Mouse (Mus musculus): Measurements from ENCODE around the gene Cd300c. TPM values are rescaled to one million over a fixed set of nuclear protein-coding genes. Genes with fewer than 3 reads are reported as not detected.

Cd300c gene
- total RNA-seq, 2 experiments from 2014 or later, result not detected

GRCm38 (mm10) chr11:114907567-114907966 lies 61.4 kb downstream of the Cd300c start:
- DNase-seq (ENCODE audit: extremely low spot score in 1 of 2, low spot score in 2 of 2), result no peak
- intact Hi-C loops (cut with DNase I), result no loop called here

Other genes starting within 250 kb of the Cd300c start
- 1 to 10 TPM in 1 of 2 experiments, under 1 TPM in 1; 0.59 to 1.0 TPM for gene Dnaic2, start 241.7 kb downstream of the Cd300c start, total RNA-seq (2021)
- 1 to 10 TPM; 4.0 to 8.7 TPM for gene Kif19a, start 203.8 kb downstream of the Cd300c start, total RNA-seq (2021)
- gene Btbd17, start 173.2 kb downstream of the Cd300c start, total RNA-seq (2021), result 10 to 100 TPM; 22.6 to 26.4 TPM
- not detected for gene Gpr142, start 170.2 kb downstream of the Cd300c start, total RNA-seq (2021)
- 1 to 10 TPM; 4.1 to 4.4 TPM for gene Gprc5c, start 118.0 kb downstream of the Cd300c start, total RNA-seq (2021)
- gene Cd300a, start 79.1 kb downstream of the Cd300c start, total RNA-seq (2021), result under 1 TPM; 0.43 to 0.58 TPM
- not detected for gene Cd300lb, start 34.8 kb downstream of the Cd300c start, total RNA-seq (2021)
- under 1 TPM in 1 of 2 experiments, not detected in 1; 0.16 TPM for gene Cd300ld, start 20.8 kb upstream of the Cd300c start, total RNA-seq (2021)
- gene Cd300c2, start 32.7 kb upstream of the Cd300c start, total RNA-seq (2021), result 1 to 10 TPM; 2.9 to 3.2 TPM
- gene Cd300ld2, start 47.0 kb upstream of the Cd300c start, total RNA-seq (2021), result not detected
- under 1 TPM in 1 of 2 experiments, not detected in 1; 0.66 TPM for gene Cd300ld4, start 57.9 kb upstream of the Cd300c start, total RNA-seq (2021)
- not detected for gene Cd300ld5, start 68.6 kb upstream of the Cd300c start, total RNA-seq (2021)
- not detected for gene Cd300ld3, start 79.3 kb upstream of the Cd300c start, total RNA-seq (2021)
- gene Cd300e, start 93.0 kb upstream of the Cd300c start, total RNA-seq (2021), result not detected
- under 1 TPM; 0.39 to 0.51 TPM for gene Rab37, start 122.3 kb upstream of the Cd300c start, total RNA-seq (2021)
- gene Cd300lf, start 164.8 kb upstream of the Cd300c start, total RNA-seq (2021), result under 1 TPM; 0.28 to 0.90 TPM
- gene Slc9a3r1, start 194.2 kb upstream of the Cd300c start, total RNA-seq (2021), result 10 to 100 TPM; 53.7 to 56.0 TPM
- 10 to 100 TPM; 19.9 to 20.3 TPM for gene Tmem104, start 218.3 kb upstream of the Cd300c start, total RNA-seq (2021)
- gene Nat9, start 218.7 kb upstream of the Cd300c start, total RNA-seq (2021), result 10 to 100 TPM; 14.5 to 16.6 TPM